Mouse (Mus musculus): ENCODE results near the gene Rrp1b.
"Not testable (repeated sequence)": the region's sequence is repeated elsewhere in the genome, so short reads cannot be mapped to it uniquely, and the experiment has no call there.

Gene Rrp1b

DNA sequence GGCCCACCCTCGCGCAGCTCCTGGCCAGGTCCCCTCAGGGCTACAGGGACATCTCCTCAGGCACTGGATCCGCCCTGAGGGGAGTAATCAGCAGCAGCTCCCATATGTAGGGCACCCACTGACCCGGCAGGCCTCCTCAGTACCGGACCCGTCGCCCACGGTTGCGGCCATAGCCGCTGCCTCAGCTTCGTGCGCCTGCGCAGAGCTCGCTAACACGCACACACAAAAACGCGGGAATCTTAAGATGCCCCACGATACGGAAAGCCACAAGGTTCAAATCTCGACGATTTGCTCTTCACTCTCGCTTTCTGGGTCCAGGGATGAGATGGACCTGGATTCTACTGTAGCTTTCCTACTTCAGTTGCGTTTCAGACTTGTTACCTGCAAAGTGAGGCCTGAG is 1.6 kb upstream of the Rrp1b start:
- DNase-seq, result no peak

GRCm38 (mm10) chr17:32036509-32037438 is 874 bp downstream of the Rrp1b start:
- DNase-seq, result no peak

DNA sequence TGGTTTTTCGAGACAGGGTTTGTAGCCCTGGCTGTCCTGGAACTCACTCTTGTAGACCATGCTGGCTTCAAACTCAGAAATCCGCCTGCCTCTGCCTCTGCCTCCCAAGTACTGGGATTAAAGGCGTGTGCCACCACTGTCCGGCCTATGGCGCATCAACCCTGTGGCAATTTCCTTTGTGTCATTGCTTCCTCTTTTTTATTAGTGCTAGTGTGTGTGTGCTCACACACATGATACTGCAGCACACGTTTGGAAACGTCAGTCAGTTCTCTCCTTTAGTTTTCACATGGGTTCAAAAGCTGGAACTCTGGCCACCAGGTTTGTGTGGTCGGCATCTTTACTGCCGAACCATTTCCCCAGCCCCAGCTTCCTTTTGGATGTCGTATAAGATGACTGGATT is 4.4 kb downstream of the Rrp1b start:
- DNase-seq, result no peak

DNA sequence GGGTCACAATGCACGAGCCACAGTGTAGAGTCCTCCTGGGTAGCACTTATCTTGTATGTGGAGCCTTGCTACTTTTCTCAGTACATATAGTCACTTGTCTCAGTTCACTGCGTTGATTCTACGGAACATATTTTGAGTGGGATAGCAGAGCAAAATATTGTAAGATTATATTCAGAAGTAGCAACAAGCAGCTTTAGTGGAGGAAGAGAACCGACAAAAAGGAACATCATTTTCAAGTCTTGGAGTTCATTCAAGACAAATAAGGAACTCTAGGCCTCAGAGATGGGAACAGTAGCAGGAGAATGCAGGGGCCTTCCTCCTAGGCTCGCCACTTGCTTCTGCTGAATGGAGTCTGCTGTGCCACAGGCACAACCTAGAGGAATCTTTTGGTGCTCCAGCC is 10.6 kb downstream of the Rrp1b start:
- DNase-seq, result no peak

DNA sequence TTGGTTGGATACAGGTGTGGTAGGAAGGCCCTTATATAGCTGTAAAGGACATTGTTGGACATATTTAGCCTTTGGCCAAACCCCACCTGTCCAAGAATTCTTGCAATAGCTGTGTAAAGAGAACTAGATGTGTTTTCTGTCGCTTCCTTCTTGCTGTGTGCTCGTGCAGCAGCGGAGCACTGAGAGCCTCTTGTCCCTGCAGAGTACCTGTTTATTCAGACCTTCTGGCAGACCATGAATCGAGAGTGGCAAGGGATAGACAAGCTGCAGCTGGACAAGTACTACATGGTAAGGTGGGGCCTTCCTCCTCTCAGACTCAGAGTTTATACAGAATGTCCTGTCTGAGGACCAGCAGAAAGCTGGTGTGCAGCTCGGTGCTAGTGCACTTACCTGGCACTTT is 12.5 kb downstream of the Rrp1b start:
- no peak for DNase-seq

- DNase-seq, result no peak
Observed at GRCm38 (mm10) chr17:32049914-32050313, 14.0 kb downstream of the Rrp1b start.

GRCm38 (mm10) chr17:32050609-32051008 is 14.7 kb downstream of the Rrp1b start:
- no peak for DNase-seq

- no peak for DNase-seq
Observed at GRCm38 (mm10) chr17:32052237-32053080, 16.6 kb downstream of the Rrp1b start.

- peak in 1 of 2 experiments; percentile 13 for DNase-seq
Observed at GRCm38 (mm10) chr17:32053677-32054076, 17.8 kb downstream of the Rrp1b start.

GRCm38 (mm10) chr17:32057843-32058242 is 21.9 kb downstream of the Rrp1b start:
- no peak for DNase-seq

- no peak for DNase-seq
Observed at GRCm38 (mm10) chr17:32059084-32059483, 23.2 kb downstream of the Rrp1b start.

DNA sequence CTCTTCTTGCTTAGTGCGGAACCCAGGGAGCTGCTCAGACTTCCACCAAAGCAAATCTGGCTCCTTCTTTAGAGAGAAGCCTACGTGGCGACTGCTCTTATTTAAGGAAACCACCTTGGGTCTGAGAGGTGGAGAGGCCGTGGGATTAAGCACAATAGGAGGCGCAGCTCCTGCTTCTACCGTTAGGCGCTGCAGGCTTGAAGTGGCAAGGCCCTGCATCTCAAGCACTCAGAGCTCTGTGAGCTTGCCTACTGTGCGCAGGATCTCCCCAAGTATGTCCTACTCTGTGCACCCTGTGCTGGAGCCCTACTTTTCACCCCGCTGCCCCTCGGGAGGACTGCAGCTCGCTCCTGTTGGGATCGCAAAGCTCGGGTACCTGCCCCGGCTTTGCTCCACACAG is 25.3 kb downstream of the Rrp1b start:
- DNase-seq, result no peak

GRCm38 (mm10) chr17:32063654-32064053 is 27.8 kb downstream of the Rrp1b start:
- no peak for DNase-seq

DNA sequence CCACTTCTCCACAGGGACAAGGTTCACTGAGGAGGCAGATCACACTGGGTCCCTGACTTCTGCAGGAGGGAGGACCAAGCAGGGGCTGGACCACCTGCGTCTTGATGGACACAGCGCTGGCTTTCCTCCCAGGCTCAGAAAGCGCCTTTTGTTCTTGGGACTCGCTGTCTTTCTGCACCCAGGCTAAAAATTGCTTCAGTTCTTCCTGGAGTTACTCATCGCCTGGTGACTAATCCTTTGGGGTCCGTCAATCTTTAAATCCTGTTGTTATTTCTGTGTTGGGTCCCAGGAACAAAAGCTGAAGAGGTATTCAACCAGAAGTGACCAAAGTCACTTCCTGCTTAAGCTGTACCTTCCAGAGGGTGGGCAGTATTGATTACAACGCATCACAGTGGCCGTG is 28.9 kb downstream of the Rrp1b start:
- DNase-seq, result not testable (repeated sequence)

DNA sequence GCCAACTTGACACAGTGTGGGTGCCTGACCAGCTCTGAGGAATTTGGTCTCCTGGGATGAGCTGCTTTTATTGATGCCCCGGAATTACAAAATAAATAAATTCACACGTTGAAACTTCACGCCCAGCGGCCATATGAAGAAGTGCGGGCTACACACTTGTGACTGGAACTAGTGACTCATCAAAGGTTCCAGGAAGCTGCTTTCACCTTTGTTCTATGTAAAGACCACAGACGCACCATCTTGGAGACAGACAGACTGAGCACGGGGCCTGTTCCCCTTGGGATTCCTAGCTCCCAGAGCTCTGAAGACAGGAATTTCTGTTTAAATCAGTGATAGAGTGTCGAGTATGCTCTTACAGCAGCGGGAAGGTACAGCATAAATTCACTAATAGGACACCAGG is 31.6 kb downstream of the Rrp1b start:
- no peak for DNase-seq

- DNase-seq, result no peak
Observed at GRCm38 (mm10) chr17:32068381-32068780, 32.5 kb downstream of the Rrp1b start.

- DNase-seq, result no peak
Observed at GRCm38 (mm10) chr17:32068810-32069209, 32.9 kb downstream of the Rrp1b start.

DNA sequence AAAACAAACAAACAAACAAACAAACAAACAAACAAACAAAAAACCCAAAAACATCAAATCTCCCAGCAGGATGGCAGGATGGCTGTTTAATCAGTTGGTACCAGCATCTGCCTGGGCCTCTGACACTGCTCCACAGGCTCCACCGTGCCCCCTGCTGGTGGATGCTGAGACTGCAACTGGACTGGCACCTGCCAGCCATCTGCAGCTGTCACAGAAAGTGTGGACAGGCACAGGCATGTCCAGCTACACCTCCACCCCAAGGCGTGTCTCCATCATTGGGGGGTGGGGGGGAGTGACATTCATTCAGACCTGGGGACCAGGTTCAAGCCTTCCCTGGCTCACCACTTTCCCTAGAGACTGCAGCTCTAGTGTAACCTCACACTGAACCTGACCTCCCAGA is 37.5 kb downstream of the Rrp1b start:
- DNase-seq, result peak; percentile 77 to 84

- no peak for DNase-seq
Observed at GRCm38 (mm10) chr17:32074658-32075057, 38.8 kb downstream of the Rrp1b start.

GRCm38 (mm10) chr17:32075164-32075563 is 39.3 kb downstream of the Rrp1b start:
- DNase-seq, result peak; percentile 51 to 53

- DNase-seq, result no peak
Observed at GRCm38 (mm10) chr17:32083351-32083750, 47.5 kb downstream of the Rrp1b start.

DNA sequence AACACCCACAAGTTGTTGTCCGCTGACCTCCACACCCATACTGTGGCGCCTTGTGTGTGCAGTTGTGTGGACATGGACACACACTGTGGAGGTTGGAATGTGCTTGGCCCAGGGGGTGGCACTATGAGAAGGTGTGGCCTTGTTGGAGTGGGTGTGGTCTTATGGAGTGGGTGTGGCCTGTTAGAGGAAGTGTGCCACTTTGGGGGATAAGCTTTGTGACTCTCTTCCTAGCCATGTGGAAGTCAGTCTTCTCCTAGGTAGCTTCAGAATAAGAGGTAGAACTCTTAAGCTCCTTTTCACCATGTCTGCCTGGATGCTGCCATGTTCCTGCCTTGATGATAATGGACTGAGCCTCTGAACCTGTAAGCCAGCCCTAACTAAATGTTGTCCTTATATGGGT is 51.2 kb downstream of the Rrp1b start:
- no peak for DNase-seq

- DNase-seq, result no peak
Observed at GRCm38 (mm10) chr17:32091032-32091363, 55.1 kb downstream of the Rrp1b start.
